Mouse (Mus musculus): ENCODE data around the gene Clns1a.

Clns1a gene

GRCm38 (mm10) chr7:97696506-97697254 is at the start of gene Clns1a:
TSS of gene Clns1a (plus strand) at chr7:97696634.
- peak; percentile 84 to 89 for DNase-seq (ENCODE audit: low spot score in 2 of 2)

GRCm38 (mm10) chr7:97647656-97648055 is 48.8 kb upstream of the Clns1a start:
- DNase-seq (ENCODE audit: low spot score in 2 of 2) = no peak

GRCm38 (mm10) chr7:97650729-97651128 is 45.7 kb upstream of the Clns1a start:
- DNase-seq (ENCODE audit: low spot score in 2 of 2) = no peak

GRCm38 (mm10) chr7:97656144-97656543 is 40.3 kb upstream of the Clns1a start:
- DNase-seq (ENCODE audit: low spot score in 2 of 2) = no peak

- no peak for DNase-seq (ENCODE audit: low spot score in 2 of 2)
These were observed 34.8 kb upstream of the Clns1a start for GRCm38 (mm10) chr7:97661634-97662033.

- peak in 1 of 2 experiments; percentile 44 for DNase-seq (ENCODE audit: low spot score in 2 of 2)
These were observed 17.2 kb upstream of the Clns1a start for GRCm38 (mm10) chr7:97679239-97679638.

GRCm38 (mm10) chr7:97687831-97688230 is 8.6 kb upstream of the Clns1a start:
- DNase-seq (ENCODE audit: low spot score in 2 of 2) = no peak

GRCm38 (mm10) chr7:97695441-97695840 is 993 bp upstream of the Clns1a start:
- DNase-seq (ENCODE audit: low spot score in 2 of 2) = no peak

GRCm38 (mm10) chr7:97696133-97696505 is 315 bp upstream of the Clns1a start:
- peak; percentile 23 to 29 for DNase-seq (ENCODE audit: low spot score in 2 of 2)

GRCm38 (mm10) chr7:97700173-97700572 is 3.7 kb downstream of the Clns1a start:
- no peak for DNase-seq (ENCODE audit: low spot score in 2 of 2)

- DNase-seq (ENCODE audit: low spot score in 2 of 2) = no peak
These were observed 4.7 kb downstream of the Clns1a start for GRCm38 (mm10) chr7:97701106-97701505.

- DNase-seq (ENCODE audit: low spot score in 2 of 2) = no peak
These were observed 10.7 kb downstream of the Clns1a start for GRCm38 (mm10) chr7:97707123-97707522.

- DNase-seq (ENCODE audit: low spot score in 2 of 2) = no peak
These were observed 11.4 kb downstream of the Clns1a start for GRCm38 (mm10) chr7:97707809-97708208.

- no peak for DNase-seq (ENCODE audit: low spot score in 2 of 2)
These were observed 12.8 kb downstream of the Clns1a start for GRCm38 (mm10) chr7:97709204-97709603.

GRCm38 (mm10) chr7:97714651-97715050 is 18.2 kb downstream of the Clns1a start:
- DNase-seq (ENCODE audit: low spot score in 2 of 2) = no peak

GRCm38 (mm10) chr7:97717326-97717725 is 20.9 kb downstream of the Clns1a start:
- DNase-seq (ENCODE audit: low spot score in 2 of 2) = no peak

GRCm38 (mm10) chr7:97719078-97719477 is 22.6 kb downstream of the Clns1a start:
- no peak for DNase-seq (ENCODE audit: low spot score in 2 of 2)

- no peak for DNase-seq (ENCODE audit: low spot score in 2 of 2)
These were observed 23.7 kb downstream of the Clns1a start for GRCm38 (mm10) chr7:97720109-97720508.

- peak in 1 of 2 experiments; percentile 64 for DNase-seq (ENCODE audit: low spot score in 2 of 2)
These were observed 26.0 kb downstream of the Clns1a start for GRCm38 (mm10) chr7:97722278-97722918.

- peak; percentile 66 to 72 for DNase-seq (ENCODE audit: low spot score in 2 of 2)
These were observed 27.5 kb downstream of the Clns1a start for GRCm38 (mm10) chr7:97723646-97724538.

GRCm38 (mm10) chr7:97725401-97725800 is 29.0 kb downstream of the Clns1a start:
- no peak for DNase-seq (ENCODE audit: low spot score in 2 of 2)

GRCm38 (mm10) chr7:97726080-97726479 is 29.6 kb downstream of the Clns1a start:
- DNase-seq (ENCODE audit: low spot score in 2 of 2) = no peak

All from thymus, postnatal 10 days (tissue).